8 mouse cellular contexts compared by ENCODE assay signal in the genomic region with DNA sequence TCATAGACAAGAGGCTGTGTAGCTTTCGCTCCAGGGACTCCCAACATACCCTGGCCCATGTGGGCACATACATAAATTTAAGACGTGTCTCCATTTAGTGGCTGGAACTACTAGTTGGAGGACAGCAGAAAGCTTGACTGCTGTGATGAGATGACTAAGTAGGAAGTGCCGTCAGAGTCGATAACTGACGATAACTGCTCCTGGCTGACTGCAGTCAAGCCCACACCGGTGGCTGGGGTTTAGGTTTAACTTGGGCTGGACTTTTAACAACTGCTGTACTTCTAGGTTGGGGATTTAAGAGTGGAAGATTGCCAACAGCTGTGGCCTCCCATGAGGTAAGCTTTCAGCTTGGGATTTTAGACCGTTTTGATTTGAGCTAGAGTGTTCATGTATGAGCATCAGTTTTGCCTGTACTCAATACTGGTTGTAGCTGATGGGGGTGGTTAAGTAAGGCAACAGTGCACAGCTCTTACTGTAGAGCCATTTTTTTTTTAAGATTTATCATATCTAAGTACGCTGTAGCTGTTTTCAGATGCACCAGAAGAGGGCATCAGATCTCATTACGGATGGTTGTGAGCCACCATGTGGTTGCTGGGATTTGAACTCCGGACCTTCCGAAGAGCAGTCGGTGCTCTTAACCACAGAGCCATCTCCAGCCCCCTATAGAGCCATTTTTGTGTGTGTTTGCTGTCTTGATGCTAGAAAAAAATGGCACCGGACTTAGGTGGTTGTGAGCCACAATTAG. TPM values are rescaled to one million over a fixed set of nuclear protein-coding genes. Genes with fewer than 3 reads are reported as not detected.
A peak's percentile ranks its signal among the peaks of the same experiment; 100 is the strongest.
DNase-seq lines count a peak whose midpoint lies in the region; ATAC-seq and TF ChIP-seq lines count a peak whose summit lies in the region.

No protein-coding gene starts in this region.

- peaks cover 30% of the 10 kb centered on the region for H3K4me1 ChIP-seq in limb, embryonic 10.5 days
- peaks cover 18% of the 10 kb centered on the region for H3K4me1 ChIP-seq in midbrain, postnatal 0 days (ENCODE audit: insufficient read depth, low read length)

- peak; percentile 7; the same call in 1 of the 2 replicates for ATAC-seq in midbrain, postnatal 0 days (ENCODE audit: low FRiP score)

- H3K27ac ChIP-seq in limb, embryonic 10.5 days: peak overlapping the region; percentile 97
- peak overlapping the region; percentile 95 for H3K27ac ChIP-seq in midbrain, postnatal 0 days (ENCODE audit: low read depth, low read length)

- peak overlapping the region; percentile 91 for H3K9ac ChIP-seq in midbrain, postnatal 0 days (replicated peaks; ENCODE audit: low read length, poor library complexity, severe bottlenecking)

- H3K4me2 ChIP-seq in midbrain, postnatal 0 days (ENCODE audit: low read depth, low read length, poor library complexity, severe bottlenecking): peak overlapping the region; percentile 83

- TF ChIP-seq CTCF in midbrain, postnatal 0 days (IDR thresholded peaks at IDR 0.05): peak; percentile 61

- DNase-seq in A20 (ENCODE audit: low read depth, low spot score): peak; percentile 60
- DNase-seq in CD4-positive, CD25-positive, alpha-beta regulatory T cell, adult 2 months (ENCODE audit: low read depth, low spot score): peak; percentile 64
- DNase-seq in embryo, embryonic 10 days (ENCODE audit: low spot score): peak; percentile 39
- DNase-seq in heart, postnatal 10 days: peak; percentile 44 to 51
- DNase-seq in limb, embryonic 10.5 days (ENCODE audit: low spot score): no peak
- DNase-seq in midbrain, postnatal 0 days (ENCODE audit: low spot score): peak; percentile 21
- no peak for DNase-seq in frontal cortex, postnatal 25 days (ENCODE audit: low spot score in 2 of 2)
- no peak for DNase-seq in layer of hippocampus, adult 18-20 months (ENCODE audit: low spot score in 2 of 2)

- under 1% methylated on average over 13 of the region's 13 CpGs for WGBS in limb, embryonic 10.5 days
- 2% methylated on average over 13 of the region's 13 CpGs for WGBS in midbrain, postnatal 0 days

- intact Hi-C loops in heart, postnatal 10 days (cut with DNase I): loop anchor here (1.0 to 5.0 kb wide), 2 partner anchors 53 to 146 kb away; partner anchors contain the start of genes Ncor1 and Pigl

- H3K4me3 ChIP-seq in limb, embryonic 10.5 days: peak overlapping the region; percentile 79
- H3K4me3 ChIP-seq in midbrain, postnatal 0 days (ENCODE audit: low read depth, low read length): peak overlapping the region; percentile 73

- no peaks in the 10 kb centered on the region for H3K9me3 ChIP-seq in limb, embryonic 10.5 days (replicated peaks)
- no peaks in the 10 kb centered on the region for H3K9me3 ChIP-seq in midbrain, postnatal 0 days (ENCODE audit: low read length)

- peaks cover 54% of the 10 kb centered on the region for H3K36me3 ChIP-seq in limb, embryonic 10.5 days
- peaks cover 33% of the 10 kb centered on the region for H3K36me3 ChIP-seq in midbrain, postnatal 0 days (ENCODE audit: insufficient read depth, low read length)

- no peaks in the 10 kb centered on the region for H3K27me3 ChIP-seq in limb, embryonic 10.5 days (ENCODE audit: low read depth, poor library complexity, severe bottlenecking)
- H3K27me3 ChIP-seq in midbrain, postnatal 0 days (ENCODE audit: insufficient read depth, low read length): no peaks in the 10 kb centered on the region

RNA-seq across cellular contexts. Expression of gene Trpv2, which starts 29.2 kb away (rescaled TPM):
- total RNA-seq in heart, postnatal 10 days (2021): 1 to 10 TPM; 4.3 to 4.5 TPM
- 0.55 and 0.87 TPM in 2 replicates for polyA plus RNA-seq in limb, embryonic 10.5 days (2016; fragmentation: Nextera tagmentation; extraction: Ambion mirVana)
- total RNA-seq in midbrain, postnatal 0 days (2014; rRNA removed): 55.4 and 62.0 TPM in 2 replicates
- 31.0 and 32.9 TPM in 2 replicates for polyA plus RNA-seq in midbrain, postnatal 0 days (2015; fragmentation: Nextera tagmentation; extraction: Ambion mirVana)
- total RNA-seq in layer of hippocampus, adult 18-20 months (2021): 10 to 100 TPM; 12.8 to 14.9 TPM

RNA-seq across cellular contexts. Expression of gene Lrrc75a, which starts 44.8 kb away (rescaled TPM):
- 10 to 100 TPM; 12.0 to 12.3 TPM for total RNA-seq in heart, postnatal 10 days (2021)
- polyA plus RNA-seq in limb, embryonic 10.5 days (2016; fragmentation: Nextera tagmentation; extraction: Ambion mirVana): 15.7 and 17.3 TPM in 2 replicates
- 23.3 and 25.9 TPM in 2 replicates for total RNA-seq in midbrain, postnatal 0 days (2014; rRNA removed)
- 6.9 and 7.4 TPM in 2 replicates for polyA plus RNA-seq in midbrain, postnatal 0 days (2015; fragmentation: Nextera tagmentation; extraction: Ambion mirVana)
- total RNA-seq in layer of hippocampus, adult 18-20 months (2021): 1 to 10 TPM; 8.5 to 8.7 TPM

RNA-seq across cellular contexts. Expression of gene Mmgt2, which starts 45.0 kb away (rescaled TPM):
- 10 to 100 TPM; 10.8 to 15.8 TPM for total RNA-seq in heart, postnatal 10 days (2021)
- polyA plus RNA-seq in limb, embryonic 10.5 days (2016; fragmentation: Nextera tagmentation; extraction: Ambion mirVana): 45.5 and 52.5 TPM in 2 replicates
- 24.0 and 58.3 TPM in 2 replicates for total RNA-seq in midbrain, postnatal 0 days (2014; rRNA removed)
- 22.7 and 23.4 TPM in 2 replicates for polyA plus RNA-seq in midbrain, postnatal 0 days (2015; fragmentation: Nextera tagmentation; extraction: Ambion mirVana)
- 10 to 100 TPM; 14.2 to 15.9 TPM for total RNA-seq in layer of hippocampus, adult 18-20 months (2021)

RNA-seq across cellular contexts. Expression of gene Ubb, which starts 52.5 kb away (rescaled TPM):
- total RNA-seq in heart, postnatal 10 days (2021): 100 to 1,000 TPM; 678 to 750 TPM
- polyA plus RNA-seq in limb, embryonic 10.5 days (2016; fragmentation: Nextera tagmentation; extraction: Ambion mirVana): 3,627 and 3,653 TPM in 2 replicates
- total RNA-seq in midbrain, postnatal 0 days (2014; rRNA removed): 1,443 and 2,095 TPM in 2 replicates
- 4,479 and 4,841 TPM in 2 replicates for polyA plus RNA-seq in midbrain, postnatal 0 days (2015; fragmentation: Nextera tagmentation; extraction: Ambion mirVana)
- total RNA-seq in layer of hippocampus, adult 18-20 months (2021): 1,000 to 10,000 TPM; 1,877 to 1,910 TPM

Comparison
In these comparisons a context has a peak if more than half of its experiments do, and no peak if none do; other contexts are left out.
1. DNase-seq: peak in A20 (single experiment), CD4-positive, CD25-positive, alpha-beta regulatory T cell, adult 2 months (single experiment), embryo, embryonic 10 days (single experiment), heart, postnatal 10 days (2 of 2) and midbrain, postnatal 0 days (single experiment); none in limb, embryonic 10.5 days (single experiment), frontal cortex, postnatal 25 days (0 of 2) and layer of hippocampus, adult 18-20 months (0 of 2).